8 mouse cellular contexts compared by ENCODE assay signal in the genomic region with DNA sequence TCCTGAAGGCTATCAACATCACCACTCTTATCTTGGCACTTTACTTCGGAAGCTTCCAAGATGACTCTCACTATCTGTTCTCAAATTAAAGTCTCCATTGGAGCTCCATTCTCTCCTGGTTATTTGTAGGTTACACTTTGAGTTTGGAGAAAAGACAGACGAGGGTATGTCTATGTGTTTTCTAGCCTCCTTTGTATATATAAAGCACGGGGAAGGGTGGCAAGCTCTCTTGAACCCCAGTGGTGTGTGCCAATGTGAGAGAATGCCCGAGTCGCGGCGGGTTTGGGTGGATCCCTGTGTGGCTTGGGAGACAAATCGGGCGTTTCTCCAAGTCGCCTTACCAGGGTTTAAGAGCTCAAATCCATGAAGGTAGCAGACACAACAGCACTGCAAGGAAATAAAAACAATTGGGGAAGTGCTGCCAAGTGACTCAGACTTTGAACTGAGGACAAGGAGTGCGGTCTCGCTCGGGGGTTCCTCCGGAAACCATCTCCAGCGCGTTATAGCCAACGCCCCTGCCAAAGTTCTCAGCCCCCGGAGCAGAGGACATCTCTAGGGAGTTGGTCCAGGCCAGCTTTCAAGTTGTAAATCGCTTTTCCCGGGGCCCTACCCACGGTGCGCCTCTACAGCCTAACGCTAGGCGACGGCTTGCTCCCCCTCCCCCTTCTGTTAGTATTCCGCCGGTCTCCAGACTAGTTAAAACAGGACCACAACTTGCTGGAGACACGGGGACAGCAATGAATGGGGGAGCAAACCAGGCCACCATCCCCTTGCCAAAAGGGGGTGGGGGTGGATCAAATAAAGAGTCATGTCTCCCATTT. TPM values are rescaled to one million over a fixed set of nuclear protein-coding genes. Genes with fewer than 3 reads are reported as not detected.
DNase-seq lines count a peak whose midpoint lies in the region; ATAC-seq and TF ChIP-seq lines count a peak whose summit lies in the region.

No protein-coding gene starts in this region.

- under 1% methylated on average over 28 of the region's 28 CpGs for WGBS in embryonic facial prominence, embryonic 15.5 days
- under 1% methylated on average over 28 of the region's 28 CpGs for WGBS in heart, embryonic 10.5 days
- 1% methylated on average over 28 of the region's 28 CpGs for WGBS in midbrain, postnatal 0 days

- H3K4me3 ChIP-seq in embryonic facial prominence, embryonic 15.5 days (replicated peaks) = peak overlapping the region; percentile 80
- H3K4me3 ChIP-seq in heart, embryonic 10.5 days = peak overlapping the region; percentile 80
- H3K4me3 ChIP-seq in midbrain, postnatal 0 days (ENCODE audit: low read depth, low read length) = peak overlapping the region; percentile 90

- peak overlapping the region; percentile 92 for H3K27ac ChIP-seq in embryonic facial prominence, embryonic 15.5 days (replicated peaks)
- peak overlapping the region; percentile 95; the same call in 1 of the 2 replicates for H3K27ac ChIP-seq in heart, embryonic 10.5 days
- peak overlapping the region; percentile 88 for H3K27ac ChIP-seq in midbrain, postnatal 0 days (ENCODE audit: low read depth, low read length)

- H3K4me1 ChIP-seq in embryonic facial prominence, embryonic 15.5 days = peaks cover 46% of the 10 kb centered on the region
- peaks cover 26% of the 10 kb centered on the region; the same call in 1 of the 2 replicates for H3K4me1 ChIP-seq in heart, embryonic 10.5 days
- peaks cover 3% of the 10 kb centered on the region for H3K4me1 ChIP-seq in midbrain, postnatal 0 days (ENCODE audit: insufficient read depth, low read length)

- no peak for ATAC-seq in embryonic facial prominence, embryonic 15.5 days (ENCODE audit: insufficient number of reproducible peaks, low FRiP score, low TSS enrichment, low read depth)
- ATAC-seq in midbrain, postnatal 0 days (ENCODE audit: low FRiP score) = peak; percentile 29

- 0 out of 2 replicates have a peak, but pooled peaks cover 3% of the 10 kb centered on the region for H3K27me3 ChIP-seq in embryonic facial prominence, embryonic 15.5 days
- peaks cover 3% of the 10 kb centered on the region; the same call in 1 of the 2 replicates for H3K27me3 ChIP-seq in heart, embryonic 10.5 days (ENCODE audit: insufficient read depth, poor library complexity, severe bottlenecking)
- no peaks in the 10 kb centered on the region for H3K27me3 ChIP-seq in midbrain, postnatal 0 days (ENCODE audit: insufficient read depth, low read length)

- TF ChIP-seq CTCF in midbrain, postnatal 0 days (IDR thresholded peaks at IDR 0.05) = peak; percentile 41

- H3K4me2 ChIP-seq in embryonic facial prominence, embryonic 15.5 days (replicated peaks) = peak overlapping the region; percentile 84
- H3K4me2 ChIP-seq in midbrain, postnatal 0 days (ENCODE audit: low read depth, low read length, poor library complexity, severe bottlenecking) = peak overlapping the region; percentile 82

- DNase-seq in cerebellum, adult 9-11 months = peak; percentile 7
- DNase-seq in cerebellum, adult 11 months = no peak
- DNase-seq in heart, embryonic 10.5 days (ENCODE audit: low spot score) = no peak
- peak; percentile 35 to 50 for DNase-seq in kidney, adult 8-10 months
- DNase-seq in liver = peak; percentile 12
- DNase-seq in midbrain, postnatal 0 days (ENCODE audit: low spot score) = peak; percentile 71
- peak; percentile 43 to 55 for DNase-seq in urinary bladder, postnatal 36 days (ENCODE audit: low spot score in 2 of 2)

- peak overlapping the region; percentile 82; the same call in 1 of the 2 replicates for H3K9ac ChIP-seq in embryonic facial prominence, embryonic 15.5 days
- H3K9ac ChIP-seq in midbrain, postnatal 0 days (replicated peaks; ENCODE audit: low read length, poor library complexity, severe bottlenecking) = peak overlapping the region; percentile 86

- H3K36me3 ChIP-seq in embryonic facial prominence, embryonic 15.5 days = no peaks in the 10 kb centered on the region
- no peaks in the 10 kb centered on the region for H3K36me3 ChIP-seq in heart, embryonic 10.5 days
- H3K36me3 ChIP-seq in midbrain, postnatal 0 days (ENCODE audit: insufficient read depth, low read length) = no peaks in the 10 kb centered on the region

- H3K9me3 ChIP-seq in embryonic facial prominence, embryonic 15.5 days (replicated peaks) = no peaks in the 10 kb centered on the region
- no peaks in the 10 kb centered on the region for H3K9me3 ChIP-seq in heart, embryonic 10.5 days
- H3K9me3 ChIP-seq in midbrain, postnatal 0 days (ENCODE audit: low read length) = no peaks in the 10 kb centered on the region

RNA-seq across cellular contexts. Expression of gene Flrt2, which starts 1.8 kb away (rescaled TPM):
- polyA plus RNA-seq in embryonic facial prominence, embryonic 15.5 days (2015; fragmentation: Nextera tagmentation; extraction: Ambion mirVana) = 28.1 and 33.6 TPM in 2 replicates
- 20.7 and 29.0 TPM in 2 replicates for polyA plus RNA-seq in heart, embryonic 10.5 days (2016; fragmentation: Nextera tagmentation; extraction: Ambion mirVana)
- 44.6 and 49.0 TPM in 2 replicates for total RNA-seq in midbrain, postnatal 0 days (2014; rRNA removed)
- 12.3 and 12.8 TPM in 2 replicates for polyA plus RNA-seq in midbrain, postnatal 0 days (2015; fragmentation: Nextera tagmentation; extraction: Ambion mirVana)

Comparison
In these comparisons a context has a peak if more than half of its experiments do, and no peak if none do; other contexts are left out.
1. DNase-seq: peak in cerebellum, adult 9-11 months (single experiment), kidney, adult 8-10 months (2 of 2), liver (single experiment), midbrain, postnatal 0 days (single experiment) and urinary bladder, postnatal 36 days (2 of 2); none in cerebellum, adult 11 months (single experiment) and heart, embryonic 10.5 days (single experiment).
2. Peak in every context shown above with its lines, with median percentiles within 50 percentile points of each other: H3K27ac ChIP-seq and H3K4me3 ChIP-seq.